ENCODE assay signal across 16 mouse cellular contexts in genomic region chr5:118433599-118433998, GRCm38 (mm10).
DNase-seq lines count a peak whose midpoint lies in the region; ATAC-seq and TF ChIP-seq lines count a peak whose summit lies in the region.
"Had no signal": no experiment of that assay in that cellular context is flagged by ENCODE, and none has a peak within 500 bp of the region (broad histone marks: within the 10 kb centered on the region; RNA-seq: fewer than 3 reads in every experiment).

No protein-coding gene starts in this region.

- intact Hi-C loops in heart, adult 2 months (cut with DNase I), result no loop called here

- no peak overlapping the region for H3K4me3 ChIP-seq in heart, adult 2 months
- H3K4me3 ChIP-seq in heart, embryonic 10.5 days, result no peak overlapping the region
- no peak overlapping the region for H3K4me3 ChIP-seq in midbrain, postnatal 0 days (ENCODE audit: low read depth, low read length)
- no peak overlapping the region for H3K4me3 ChIP-seq in midbrain, embryonic 13.5 days (replicated peaks)
- H3K4me3 ChIP-seq in liver, embryonic 13.5 days (replicated peaks), result no peak overlapping the region
- no peak overlapping the region for H3K4me3 ChIP-seq in forebrain, embryonic 10.5 days
- H3K4me3 ChIP-seq: embryonic facial prominence, embryonic 12.5 days; forebrain, embryonic 12.5 days; midbrain, embryonic 15.5 days; neural tube, embryonic 13.5 days had no signal

- H3K4me2 ChIP-seq in midbrain, postnatal 0 days (ENCODE audit: low read depth, low read length, poor library complexity, severe bottlenecking), result no peak overlapping the region
- H3K4me2 ChIP-seq in midbrain, embryonic 13.5 days (replicated peaks), result no peak overlapping the region
- no peak overlapping the region for H3K4me2 ChIP-seq in liver, embryonic 13.5 days
- H3K4me2 ChIP-seq: embryonic facial prominence, embryonic 12.5 days; forebrain, embryonic 12.5 days; midbrain, embryonic 15.5 days; neural tube, embryonic 13.5 days had no signal

- no peak overlapping the region for H3K9ac ChIP-seq in heart, adult 2 months (ENCODE audit: low read depth, low read length)
- H3K9ac ChIP-seq in midbrain, postnatal 0 days (replicated peaks; ENCODE audit: low read length, poor library complexity, severe bottlenecking), result no peak overlapping the region
- no peak overlapping the region for H3K9ac ChIP-seq in midbrain, embryonic 13.5 days (replicated peaks)
- no peak overlapping the region for H3K9ac ChIP-seq in liver, embryonic 13.5 days
- H3K9ac ChIP-seq: embryonic facial prominence, embryonic 12.5 days; forebrain, embryonic 12.5 days; midbrain, embryonic 15.5 days; neural tube, embryonic 13.5 days had no signal

- H3K27ac ChIP-seq in heart, adult 2 months, result no peak overlapping the region
- H3K27ac ChIP-seq in heart, embryonic 10.5 days, result no peak overlapping the region
- H3K27ac ChIP-seq in midbrain, postnatal 0 days (ENCODE audit: low read depth, low read length), result no peak overlapping the region
- no peak overlapping the region for H3K27ac ChIP-seq in midbrain, embryonic 13.5 days
- no peak overlapping the region for H3K27ac ChIP-seq in liver, embryonic 13.5 days
- H3K27ac ChIP-seq in forebrain, embryonic 10.5 days, result no peak overlapping the region
- H3K27ac ChIP-seq: embryonic facial prominence, embryonic 12.5 days; forebrain, embryonic 12.5 days; midbrain, embryonic 15.5 days; neural tube, embryonic 13.5 days had no signal

- no peak for TF ChIP-seq POLR2A in heart, adult 2 months (IDR thresholded peaks at IDR 0.05; ENCODE audit: insufficient read depth, low read depth, low read length)

- no peaks in the 10 kb centered on the region for H3K36me3 ChIP-seq in heart, adult 2 months (ENCODE audit: control insufficient read depth, insufficient read depth, low read length)
- no peaks in the 10 kb centered on the region for H3K36me3 ChIP-seq in heart, embryonic 10.5 days
- H3K36me3 ChIP-seq in midbrain, postnatal 0 days (ENCODE audit: insufficient read depth, low read length), result no peaks in the 10 kb centered on the region
- H3K36me3 ChIP-seq in midbrain, embryonic 13.5 days, result no peaks in the 10 kb centered on the region
- H3K36me3 ChIP-seq in liver, embryonic 13.5 days, result no peaks in the 10 kb centered on the region
- H3K36me3 ChIP-seq in forebrain, embryonic 10.5 days (replicated peaks), result no peaks in the 10 kb centered on the region
- H3K36me3 ChIP-seq: embryonic facial prominence, embryonic 12.5 days; forebrain, embryonic 12.5 days; midbrain, embryonic 15.5 days; neural tube, embryonic 13.5 days had no signal

- no peaks in the 10 kb centered on the region for H3K27me3 ChIP-seq in heart, adult 2 months (ENCODE audit: control insufficient read depth, insufficient read depth, low read length)
- peaks cover 70% of the 10 kb centered on the region for H3K27me3 ChIP-seq in heart, embryonic 10.5 days (ENCODE audit: insufficient read depth, poor library complexity, severe bottlenecking)
- peaks cover 17% of the 10 kb centered on the region for H3K27me3 ChIP-seq in midbrain, postnatal 0 days (ENCODE audit: insufficient read depth, low read length)
- peaks cover 38% of the 10 kb centered on the region for H3K27me3 ChIP-seq in midbrain, embryonic 13.5 days
- H3K27me3 ChIP-seq in liver, embryonic 13.5 days, result peaks cover 78% of the 10 kb centered on the region
- peaks cover 46% of the 10 kb centered on the region for H3K27me3 ChIP-seq in forebrain, embryonic 10.5 days (ENCODE audit: poor library complexity, severe bottlenecking)

- no peak for TF ChIP-seq EP300 in heart, adult 2 months (IDR thresholded peaks at IDR 0.05; ENCODE audit: insufficient read depth, low read depth, low read length)

- no peak for DNase-seq in heart, adult 2 months
- DNase-seq in heart, embryonic 10.5 days (ENCODE audit: low spot score), result no peak
- no peak for DNase-seq in midbrain, postnatal 0 days (ENCODE audit: low spot score)
- peak; percentile 13 for DNase-seq in liver, embryonic 13.5 days
- DNase-seq in thymus, postnatal 4 days, result peak; percentile 42
- DNase-seq in cerebellum, postnatal 4 days (ENCODE audit: low spot score in 2 of 2), result no peak
- no peak for DNase-seq in forebrain, embryonic 10.5 days (ENCODE audit: extremely low spot score, low spot score)
- DNase-seq: cerebellum, adult 11 months; cerebellum, postnatal 36 days; heart, postnatal 36 days; kidney, postnatal 14 days had no signal

- TF ChIP-seq CTCF in heart, adult 2 months (IDR thresholded peaks at IDR 0.05), result peak; percentile 33
- TF ChIP-seq CTCF in midbrain, postnatal 0 days (IDR thresholded peaks at IDR 0.05), result peak; percentile 28; the same call in 1 of the 2 replicates

- H3K79me2 ChIP-seq in heart, adult 2 months (replicated peaks; ENCODE audit: control insufficient read depth, insufficient read depth, low read length), result no peaks in the 10 kb centered on the region

- no peaks in the 10 kb centered on the region for H3K4me1 ChIP-seq in heart, adult 2 months (ENCODE audit: control insufficient read depth, insufficient read depth, low read length)
- H3K4me1 ChIP-seq in heart, embryonic 10.5 days, result peaks cover 25% of the 10 kb centered on the region
- H3K4me1 ChIP-seq in midbrain, postnatal 0 days (ENCODE audit: insufficient read depth, low read length), result peaks cover 7% of the 10 kb centered on the region; the same call in 1 of the 2 replicates
- peaks cover 19% of the 10 kb centered on the region for H3K4me1 ChIP-seq in midbrain, embryonic 13.5 days (replicated peaks)
- H3K4me1 ChIP-seq in liver, embryonic 13.5 days (replicated peaks), result peaks cover 26% of the 10 kb centered on the region
- peaks cover 42% of the 10 kb centered on the region for H3K4me1 ChIP-seq in forebrain, embryonic 10.5 days

- H3K9me3 ChIP-seq in heart, embryonic 10.5 days, result no peaks in the 10 kb centered on the region
- no peaks in the 10 kb centered on the region for H3K9me3 ChIP-seq in midbrain, postnatal 0 days (ENCODE audit: low read length)
- no peaks in the 10 kb centered on the region for H3K9me3 ChIP-seq in midbrain, embryonic 13.5 days
- peaks cover 5% of the 10 kb centered on the region; the same call in 1 of the 2 replicates for H3K9me3 ChIP-seq in liver, embryonic 13.5 days (replicated peaks)
- no peaks in the 10 kb centered on the region for H3K9me3 ChIP-seq in forebrain, embryonic 10.5 days
- H3K9me3 ChIP-seq: embryonic facial prominence, embryonic 12.5 days; forebrain, embryonic 12.5 days; midbrain, embryonic 15.5 days; neural tube, embryonic 13.5 days had no signal

- WGBS in heart, adult 2 months, result 77% methylated on average over 4 of the region's 4 CpGs
- WGBS in heart, embryonic 10.5 days, result 55% methylated on average over 4 of the region's 4 CpGs
- 78% methylated on average over 4 of the region's 4 CpGs for WGBS in midbrain, postnatal 0 days
- WGBS in midbrain, embryonic 13.5 days, result 81% methylated on average over 4 of the region's 4 CpGs
- WGBS in liver, embryonic 13.5 days (ENCODE audit: insufficient replicate concordance), result 60% methylated on average over 4 of the region's 4 CpGs
- WGBS in forebrain, embryonic 10.5 days, result 65% methylated on average over 4 of the region's 4 CpGs

- ATAC-seq in midbrain, postnatal 0 days (ENCODE audit: low FRiP score), result no peak
- no peak for ATAC-seq in midbrain, embryonic 13.5 days
- ATAC-seq in liver, embryonic 13.5 days (ENCODE audit: low read depth), result no peak
- ATAC-seq: midbrain, embryonic 15.5 days had no signal

Comparison
In these comparisons a context has a peak if more than half of its experiments do, and no peak if none do; other contexts are left out.
1. DNase-seq: peak in liver, embryonic 13.5 days (single experiment) and thymus, postnatal 4 days (single experiment); none in heart, adult 2 months (0 of 2), heart, embryonic 10.5 days (single experiment), midbrain, postnatal 0 days (single experiment), cerebellum, postnatal 4 days (0 of 2) and forebrain, embryonic 10.5 days (single experiment).